Mouse (Mus musculus) fat pad, adult 2 months (tissue): Measurements from ENCODE around the gene Greb1.

Source experiments
- DNase-seq: peaks from one replicate; pipeline ENCODE4 v3.0.0-alpha.2; 2011; ENCODE audit warnings: low read depth, low spot score; ENCODE audit errors: extremely low read depth

Greb1 gene

DNA sequence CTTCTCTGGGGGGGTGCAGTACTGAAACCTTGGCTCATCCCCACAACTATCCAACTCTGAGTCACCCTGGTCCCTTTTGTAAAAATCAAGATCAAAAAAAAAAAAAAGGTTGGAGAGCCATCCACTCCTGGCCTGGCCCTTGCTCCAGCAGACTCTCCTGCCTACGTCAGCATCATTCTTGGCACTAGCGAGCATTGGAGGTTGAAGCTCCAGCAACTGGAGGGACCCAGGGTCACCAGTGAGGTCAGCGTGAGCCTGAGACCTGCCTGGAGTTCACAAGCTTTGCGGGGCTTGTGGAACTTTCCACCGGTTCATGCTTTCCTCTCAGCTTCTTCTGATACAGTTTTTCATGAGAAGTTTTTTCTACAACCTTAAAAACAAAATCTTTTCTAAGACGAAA lies 160.6 kb downstream of the Greb1 start:
- DNase-seq = no peak

DNA sequence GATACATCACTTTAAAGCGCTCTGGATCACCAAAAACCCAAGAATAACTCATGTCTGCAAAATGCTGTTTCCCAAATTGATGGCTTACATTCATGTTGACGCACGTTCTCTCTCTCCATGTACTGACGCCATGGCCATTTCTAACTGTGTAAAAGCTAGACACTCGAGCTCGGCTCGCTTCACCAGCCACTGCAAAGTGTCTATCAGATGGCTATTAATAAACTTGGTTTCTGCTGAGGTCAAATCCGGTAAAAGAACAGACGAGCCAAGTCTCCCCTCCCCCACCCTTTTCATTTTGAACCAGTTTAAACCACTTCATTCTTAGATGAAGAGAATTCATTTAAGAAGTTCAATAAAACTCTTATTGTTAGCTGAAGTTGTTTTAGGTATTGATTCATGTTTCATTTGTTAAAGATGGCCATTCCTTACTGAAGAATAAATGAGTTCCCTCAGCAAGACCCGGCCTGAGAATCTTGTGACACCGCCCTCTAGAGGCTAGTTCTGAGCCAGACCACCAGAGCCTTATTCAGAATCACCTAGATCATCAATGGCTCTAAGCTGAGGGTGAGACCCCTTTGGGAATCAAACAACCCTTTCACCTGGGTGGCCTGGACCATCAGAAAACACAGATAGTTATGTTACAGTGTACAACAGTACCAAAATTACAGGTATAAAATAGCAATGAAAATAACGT lies 161.5 kb downstream of the Greb1 start:
- DNase-seq = no peak

DNA sequence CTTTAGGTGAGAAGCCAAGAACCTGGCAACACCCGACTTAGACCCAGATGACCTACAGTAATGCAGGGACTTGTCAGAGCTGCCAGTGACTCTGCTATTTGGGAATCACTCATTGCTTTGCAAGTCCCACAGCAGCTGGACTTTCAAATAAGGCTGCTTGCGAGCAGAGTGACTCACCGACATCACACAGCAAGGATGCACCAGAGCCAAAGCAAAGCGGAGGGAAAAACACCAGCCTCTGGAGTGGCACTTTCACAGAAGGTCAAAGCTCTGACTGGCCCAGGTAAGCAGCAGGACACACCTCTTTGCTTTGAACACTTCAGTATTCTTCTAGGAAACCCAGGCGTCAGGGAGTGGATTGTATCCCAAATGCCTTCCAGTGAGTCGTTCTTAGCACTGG lies 164.9 kb downstream of the Greb1 start:
- no peak for DNase-seq

DNA sequence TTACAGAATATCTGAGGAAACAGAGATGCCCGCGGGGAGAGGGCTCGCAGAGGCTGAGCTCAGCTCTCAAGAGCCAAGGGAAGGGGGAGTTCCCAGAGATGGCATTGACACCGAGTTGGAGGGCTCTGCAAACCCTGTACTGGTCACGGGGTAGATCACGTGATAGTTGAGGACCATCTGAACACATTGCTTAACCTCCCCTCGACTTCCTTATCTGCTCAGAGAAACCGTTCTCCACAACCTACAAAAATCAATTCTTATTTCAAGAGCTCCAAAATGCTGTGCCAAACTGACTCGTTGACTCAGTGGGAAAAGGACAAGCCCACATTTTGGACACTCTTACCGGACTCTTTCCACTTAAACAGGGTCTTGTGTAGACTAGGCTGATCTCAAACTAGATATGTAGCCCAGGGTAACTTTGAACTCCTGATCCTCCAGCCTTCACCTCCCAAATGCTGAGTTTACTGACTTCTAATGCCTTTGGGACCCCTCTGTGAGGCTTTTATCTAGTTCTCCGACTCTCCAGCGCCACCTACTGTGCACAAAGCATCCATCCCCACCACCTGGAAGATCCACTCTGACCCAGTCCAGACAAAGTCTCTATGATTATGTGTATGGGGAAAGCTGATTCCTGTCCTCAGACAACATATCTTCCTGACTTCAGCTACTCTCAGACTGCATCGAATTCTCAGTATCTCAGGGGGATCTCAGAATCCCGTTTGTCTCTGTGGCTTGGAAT lies 166.4 kb downstream of the Greb1 start:
- DNase-seq = no peak

DNA sequence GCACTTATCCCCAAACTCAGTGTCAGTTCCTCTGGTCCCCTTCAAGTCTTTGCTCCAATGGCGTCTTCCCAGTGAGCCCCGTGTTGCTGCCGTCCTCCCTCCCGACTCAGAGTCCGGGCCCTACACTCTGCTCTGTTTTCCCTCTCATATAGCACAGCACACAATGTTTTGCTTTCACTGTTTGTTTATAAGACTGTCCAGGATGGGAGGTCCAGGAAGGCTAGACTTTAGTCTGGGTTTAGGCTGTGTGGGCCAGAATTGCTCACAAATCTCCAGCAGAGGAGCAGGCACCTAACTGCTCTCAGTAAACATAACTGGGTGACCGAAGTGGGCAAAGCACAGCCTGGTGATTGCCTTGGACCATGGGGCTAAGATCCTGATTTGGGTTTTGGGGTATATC lies 167.5 kb downstream of the Greb1 start:
- DNase-seq = no peak

DNA sequence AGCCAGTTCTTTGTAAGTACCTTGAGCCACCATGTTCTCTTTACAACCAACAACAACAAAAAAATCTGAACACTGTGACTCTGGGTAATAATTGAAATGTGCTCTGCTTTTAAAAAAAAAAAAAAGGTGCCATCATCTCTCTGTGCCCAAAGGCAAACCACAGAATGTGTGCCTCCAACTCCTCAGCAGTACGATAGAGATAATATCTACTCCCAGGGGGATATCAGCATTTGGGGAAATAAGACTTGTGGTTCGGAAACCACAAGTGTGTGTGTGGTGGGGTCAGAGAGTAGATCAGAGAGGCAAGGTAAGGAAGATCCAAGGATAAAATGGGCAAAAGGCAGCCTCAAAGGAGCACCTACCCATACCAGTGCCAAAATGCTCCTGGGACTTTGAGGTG lies 169.3 kb downstream of the Greb1 start:
- DNase-seq = no peak

DNA sequence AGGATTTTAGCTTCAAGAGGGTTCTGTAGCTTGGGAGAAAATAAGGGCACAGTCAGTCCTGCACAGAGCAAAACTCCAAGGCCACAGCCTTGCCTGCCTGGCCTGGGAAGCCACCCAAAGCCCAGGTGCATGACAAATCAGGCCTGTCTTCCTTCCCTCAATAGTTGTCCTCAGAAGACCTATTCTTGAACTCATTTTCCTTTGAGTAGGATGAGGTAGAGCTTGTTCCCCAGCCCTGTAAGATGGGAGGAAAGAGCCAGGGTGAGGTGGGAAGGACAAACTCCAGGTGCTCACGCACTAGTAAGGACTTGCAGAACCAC lies 169.9 kb downstream of the Greb1 start:
- DNase-seq = no peak

DNA sequence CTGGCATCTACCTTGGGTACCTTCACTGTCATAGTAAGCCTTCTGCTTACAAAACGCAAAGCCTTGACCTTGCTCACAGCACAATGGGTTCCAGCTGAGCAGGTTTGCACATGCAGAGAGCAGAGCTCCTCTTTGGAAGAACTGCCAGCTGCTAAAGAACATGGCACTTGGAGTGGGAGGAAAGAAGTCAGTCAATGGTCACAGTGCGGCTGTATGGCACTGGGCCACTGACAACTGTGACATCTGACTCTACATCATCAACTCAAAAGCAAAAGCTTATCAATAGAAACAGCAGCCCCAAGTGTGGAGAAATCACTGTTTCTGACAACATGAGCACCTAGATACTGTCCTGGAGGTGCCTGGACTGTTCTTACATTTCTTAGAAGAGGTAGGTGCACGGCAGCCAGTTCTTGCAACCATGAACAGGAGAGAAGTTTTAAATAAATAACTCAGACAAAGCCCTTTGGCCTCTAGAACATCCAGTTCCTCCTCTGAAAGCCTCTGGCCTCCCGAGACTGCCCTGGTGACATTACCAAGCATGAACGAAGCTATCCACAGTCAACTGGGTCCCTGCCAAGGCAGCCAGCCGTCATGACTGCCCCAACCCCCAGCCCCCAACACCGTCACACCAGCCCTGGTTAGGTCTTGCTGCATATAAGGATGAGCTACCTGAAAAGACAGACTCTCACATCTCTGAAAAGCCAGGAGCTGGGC lies 170.4 kb downstream of the Greb1 start:
- DNase-seq = no peak
